In genomic region chr8:3586993-3587390, GRCm38 (mm10) we compare ENCODE assay signal across 8 mouse cellular contexts. TPM values are rescaled to one million over a fixed set of nuclear protein-coding genes. Genes with fewer than 3 reads are reported as not detected.
DNase-seq lines count a peak whose midpoint lies in the region; ATAC-seq and TF ChIP-seq lines count a peak whose summit lies in the region.

TSS of gene Camsap3 (plus strand) at chr8:3587293.

- peaks cover 19% of the 10 kb centered on the region for H3K27me3 ChIP-seq in heart, embryonic 10.5 days (ENCODE audit: insufficient read depth, poor library complexity, severe bottlenecking)
- H3K27me3 ChIP-seq in CH12.LX (replicated peaks): peaks cover 24% of the 10 kb centered on the region
- H3K27me3 ChIP-seq in forebrain, embryonic 15.5 days: no peaks in the 10 kb centered on the region
- H3K27me3 ChIP-seq in limb, embryonic 12.5 days: peaks cover 16% of the 10 kb centered on the region

- no peak for TF ChIP-seq POLR2A in CH12.LX (IDR thresholded peaks at IDR 0.05; ENCODE audit: low read depth, low read length)

- no peaks in the 10 kb centered on the region for H3K79me2 ChIP-seq in CH12.LX (replicated peaks; ENCODE audit: control insufficient read depth, extremely low read depth, insufficient read depth, poor library complexity, severe bottlenecking)

- peak within 1 kb of the TSS; percentile 81 for H3K27ac ChIP-seq in heart, embryonic 10.5 days
- H3K27ac ChIP-seq in CH12.LX (ENCODE audit: insufficient read depth, low read depth): no peak within 1 kb of the TSS
- H3K27ac ChIP-seq in forebrain, embryonic 15.5 days (replicated peaks): peak within 1 kb of the TSS; percentile 88
- peak within 1 kb of the TSS; percentile 53 for H3K27ac ChIP-seq in limb, embryonic 12.5 days

- TF ChIP-seq EP300 in CH12.LX (IDR thresholded peaks at IDR 0.05; ENCODE audit: low read length): no peak

- peak within 1 kb of the TSS; percentile 82 for H3K4me2 ChIP-seq in CH12.LX (ENCODE audit: insufficient read depth, low read depth, poor library complexity, severe bottlenecking)
- H3K4me2 ChIP-seq in forebrain, embryonic 15.5 days (replicated peaks): peak within 1 kb of the TSS; percentile 63
- peak within 1 kb of the TSS; percentile 91 for H3K4me2 ChIP-seq in limb, embryonic 12.5 days

- intact Hi-C loops in heart, postnatal 14 days (cut with DNase I): no loop called here

- H3K36me3 ChIP-seq in heart, embryonic 10.5 days: no peaks in the 10 kb centered on the region
- no peaks in the 10 kb centered on the region for H3K36me3 ChIP-seq in CH12.LX (replicated peaks in 1 of 2; ENCODE audit: control insufficient read depth in 1 of 2, insufficient read depth in 1 of 2, low read length in 1 of 2)
- no peaks in the 10 kb centered on the region for H3K36me3 ChIP-seq in forebrain, embryonic 15.5 days
- no peaks in the 10 kb centered on the region for H3K36me3 ChIP-seq in limb, embryonic 12.5 days

- no peak for TF ChIP-seq CTCF in CH12.LX (conservative IDR thresholded peaks at IDR 0.05 in 1 of 2, IDR thresholded peaks at IDR 0.05 in 1 of 2; ENCODE audit: low read depth in 2 of 2, low read length in 2 of 2)

- no peak for TF ChIP-seq RAD21 in CH12.LX (IDR thresholded peaks at IDR 0.05; ENCODE audit: low read depth, low read length)

- peaks cover 7% of the 10 kb centered on the region for H3K4me1 ChIP-seq in heart, embryonic 10.5 days
- no peaks in the 10 kb centered on the region; a peak in 1 of 4 replicates for H3K4me1 ChIP-seq in CH12.LX (ENCODE audit: control insufficient read depth in 1 of 2, insufficient read depth in 2 of 2)
- no peaks in the 10 kb centered on the region for H3K4me1 ChIP-seq in forebrain, embryonic 15.5 days
- H3K4me1 ChIP-seq in limb, embryonic 12.5 days (replicated peaks): peaks cover 11% of the 10 kb centered on the region; the same call in 1 of the 2 replicates

- DNase-seq in heart, embryonic 10.5 days (ENCODE audit: low spot score): no peak
- DNase-seq in heart, postnatal 14 days: no peak
- DNase-seq in CH12.LX (ENCODE audit: extremely low read depth): no peak
- no peak for DNase-seq in yolk sac, embryonic 10.5 days (ENCODE audit: low spot score)
- DNase-seq in thymus, postnatal 14 days: no peak

- peak within 1 kb of the TSS; percentile 10; the same call in 1 of the 2 replicates for H3K9ac ChIP-seq in CH12.LX (ENCODE audit: insufficient read depth, low read depth)
- H3K9ac ChIP-seq in forebrain, embryonic 15.5 days (replicated peaks): peak within 1 kb of the TSS; percentile 79
- H3K9ac ChIP-seq in limb, embryonic 12.5 days (replicated peaks): peak within 1 kb of the TSS; percentile 71

- ATAC-seq in forebrain, embryonic 15.5 days (replicated peaks): no peak
- peak; percentile 38; the same call in 1 of the 2 replicates for ATAC-seq in limb, embryonic 12.5 days (ENCODE audit: insufficient number of reproducible peaks, insufficient read depth, low FRiP score, low TSS enrichment, low read depth)
- ATAC-seq in monocyte, adult 5-6 weeks (replicated peaks; ENCODE audit: insufficient number of reproducible peaks, low FRiP score, low TSS enrichment, poor library complexity, severe bottlenecking): no peak

- 6% methylated on average over 7 of the region's 7 CpGs for WGBS in heart, embryonic 10.5 days
- WGBS in forebrain, embryonic 15.5 days: 2% methylated on average over 7 of the region's 7 CpGs
- WGBS in limb, embryonic 12.5 days: 2% methylated on average over 7 of the region's 7 CpGs

- dilution Hi-C loops in CH12.LX (cut with MboI; ENCODE audit: extremely low pct_ligation_motif_present, extremely low pct_unique_long_range_greater_than_20kb, low sequenced_read_pairs): no loop called here

- no peaks in the 10 kb centered on the region for H3K9me3 ChIP-seq in heart, embryonic 10.5 days
- H3K9me3 ChIP-seq in CH12.LX (replicated peaks; ENCODE audit: low read length): no peaks in the 10 kb centered on the region
- no peaks in the 10 kb centered on the region for H3K9me3 ChIP-seq in forebrain, embryonic 15.5 days
- H3K9me3 ChIP-seq in limb, embryonic 12.5 days: no peaks in the 10 kb centered on the region

- peak within 1 kb of the TSS; percentile 74 for H3K4me3 ChIP-seq in heart, embryonic 10.5 days
- peak within 1 kb of the TSS in 2 of 3 experiments; percentile 47 to 58 for H3K4me3 ChIP-seq in CH12.LX (replicated peaks in 1 of 3; ENCODE audit: low read depth in 2 of 3, low read length in 2 of 3, poor library complexity in 1 of 3)
- peak within 1 kb of the TSS; percentile 80 for H3K4me3 ChIP-seq in forebrain, embryonic 15.5 days
- H3K4me3 ChIP-seq in limb, embryonic 12.5 days (replicated peaks): peak within 1 kb of the TSS; percentile 76

- in situ Hi-C loops in CH12.LX (cut with MboI; ENCODE audit: low pct_ligation_motif_present, low pct_unique_long_range_greater_than_20kb, low sequenced_read_pairs): no loop called here

TF ChIP-seq in CH12.LX, 34 proteins besides CTCF, POLR2A, EP300 and RAD21:
- TF ChIP-seq MAZ (IDR thresholded peaks at IDR 0.05; ENCODE audit: low read depth, low read length) (no peak), NRF1 (IDR thresholded peaks at IDR 0.05; ENCODE audit: low read depth, low read length) (0 out of 2 replicates have a peak, but pooled peaks have one; percentile 15), BHLHE40 (IDR thresholded peaks at IDR 0.05; ENCODE audit: low read depth, low read length) (no peak), ZNF384 (IDR thresholded peaks at IDR 0.05; ENCODE audit: low read depth, low read length) (no peak)

RNA-seq across cellular contexts. Expression of gene Camsap3, which starts in this region (rescaled TPM):
- 2.3 and 3.9 TPM in 2 replicates for polyA plus RNA-seq in heart, embryonic 10.5 days (2016; fragmentation: Nextera tagmentation; extraction: Ambion mirVana)
- 1 to 10 TPM in 1 of 2 experiments, under 1 TPM in 1; 0.37 to 1.8 TPM for total RNA-seq in heart, postnatal 14 days (2021)
- total RNA-seq in CH12.LX (2012; rRNA removed) (0.51 and 0.67 TPM in 2 replicates), CH12.LX (2014; rRNA removed) (not detected in 2 replicates)
- polyA plus RNA-seq in CH12.LX (2012; ENCODE audit: insufficient read length, low read depth): 0.36 and 0.50 TPM in 2 replicates
- 33.4 and 34.8 TPM in 2 replicates for polyA plus RNA-seq in forebrain, embryonic 15.5 days (2015; fragmentation: Nextera tagmentation; extraction: Ambion mirVana)
- polyA plus RNA-seq in limb, embryonic 12.5 days (2016; fragmentation: Nextera tagmentation; extraction: Ambion mirVana): 7.0 and 8.5 TPM in 2 replicates
- not detected in 3 replicates for total RNA-seq in monocyte, adult 5-6 weeks (2017)

Comparison
In these comparisons a context has a peak if more than half of its experiments do, and no peak if none do; other contexts are left out.
1. H3K9ac ChIP-seq: peak in every context shown above with its lines; median percentile 79 in forebrain, embryonic 15.5 days; 71 in limb, embryonic 12.5 days; 10 in CH12.LX.